Mouse (Mus musculus) E14TG2a.4 (cell line): Measurements from ENCODE around the gene Mrm2.

ENCODE experiments used
- CTCF ChIP-seq: conservative IDR thresholded peaks from 2 replicates; pipeline ENCODE4 v1.5.1; 2014; ENCODE audit warnings: low read length
- NANOG ChIP-seq: IDR thresholded peaks from 2 replicates; pipeline ENCODE4 v1.6.1; 2014; ENCODE audit warnings: borderline replicate concordance, low read length, mixed read lengths

GRCm38 (mm10) chr5:140373711-140374110, 42.0 kb upstream of the Mrm2 start:
- TF ChIP-seq CTCF, result no peak
- TF ChIP-seq NANOG, result no peak
